Comparison of ENCODE assay signal across 9 mouse cellular contexts in the genomic region with DNA sequence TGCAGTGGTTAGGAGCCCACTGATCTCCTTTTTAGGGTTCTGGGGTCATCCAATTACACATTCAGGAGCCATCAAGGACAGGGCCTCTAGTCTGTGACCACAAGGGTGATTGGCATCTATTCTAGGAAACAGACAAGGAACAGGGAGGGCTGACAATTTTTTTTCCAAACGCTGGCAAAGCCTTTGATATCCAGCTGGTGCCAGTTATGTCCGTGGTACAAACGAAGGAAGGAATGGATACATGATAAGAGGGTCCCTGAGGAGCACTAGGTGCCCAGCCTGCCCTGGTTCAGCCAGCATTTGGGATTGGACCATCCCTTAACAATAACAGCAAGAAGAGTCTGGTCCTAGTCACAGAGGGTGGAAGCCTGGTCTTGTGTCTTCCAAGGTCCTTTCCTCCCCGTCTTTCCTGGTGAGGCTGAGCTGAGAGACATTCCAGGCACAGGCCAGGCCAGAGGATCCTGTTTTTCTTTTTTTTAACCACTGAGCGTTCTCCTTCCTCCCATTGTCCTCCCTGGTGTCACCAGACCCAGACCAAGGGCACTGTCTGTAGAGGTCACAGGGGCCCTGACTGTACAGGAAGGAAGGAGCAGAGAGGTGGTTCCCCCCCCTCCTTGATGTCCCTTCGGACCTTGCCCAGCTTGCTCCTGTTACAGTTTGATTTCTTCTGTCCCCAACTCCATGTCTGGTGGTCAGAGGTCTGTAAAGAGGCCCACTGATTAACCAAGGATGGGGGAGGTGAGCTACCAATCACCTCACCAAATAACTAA.
DNase-seq lines count a peak whose midpoint lies in the region; ATAC-seq and TF ChIP-seq lines count a peak whose summit lies in the region.
"Had no signal": no experiment of that assay in that cellular context is flagged by ENCODE, and none has a peak within 500 bp of the region (broad histone marks: within the 10 kb centered on the region; RNA-seq: fewer than 3 reads in every experiment).

No protein-coding gene starts in this region.

- WGBS in liver, embryonic 16.5 days (ENCODE audit: insufficient replicate concordance), result 23% methylated on average over 6 of the region's 6 CpGs
- 43% methylated on average over 6 of the region's 6 CpGs for WGBS in cerebellum, adult 2 months

- ATAC-seq in liver, embryonic 16.5 days (ENCODE audit: low read depth), result peak; percentile 69
- no peak for ATAC-seq in erythroid progenitor cell, adult 5-6 weeks (replicated peaks; ENCODE audit: low FRiP score, poor library complexity, severe bottlenecking)

- H3K4me3 ChIP-seq in liver, embryonic 16.5 days (ENCODE audit: low read depth, low read length), result no peak overlapping the region
- no peak overlapping the region for H3K4me3 ChIP-seq in cerebellum, adult 2 months (replicated peaks; ENCODE audit: insufficient read depth, low read depth, low read length)

- DNase-seq in adrenal gland, postnatal 14 days, result peak; percentile 64
- peak; percentile 97 for DNase-seq in heart, adult 11 months
- DNase-seq in kidney, adult 18-20 months, result peak; percentile 75
- DNase-seq in embryo, embryonic 11 days, result no peak
- no peak for DNase-seq in cerebellum, adult 2 months
- DNase-seq in cerebellum, adult 9-10 months, result no peak
- DNase-seq: layer of hippocampus, postnatal 36 days had no signal

- H3K9me3 ChIP-seq in liver, embryonic 16.5 days (replicated peaks; ENCODE audit: control insufficient read depth, low read length), result no peaks in the 10 kb centered on the region

- H3K9ac ChIP-seq in liver, embryonic 16.5 days (ENCODE audit: low read depth, low read length), result no peak overlapping the region

- no peaks in the 10 kb centered on the region; the same call in 1 of the 2 replicates for H3K4me1 ChIP-seq in liver, embryonic 16.5 days (ENCODE audit: control insufficient read depth, low read depth, low read length)
- H3K4me1 ChIP-seq in cerebellum, adult 2 months (ENCODE audit: control insufficient read depth, insufficient read depth, low read length), result peaks cover 21% of the 10 kb centered on the region; the same call in 1 of the 2 replicates

- no peak overlapping the region for H3K4me2 ChIP-seq in liver, embryonic 16.5 days (ENCODE audit: low read depth, low read length)

- H3K36me3 ChIP-seq in liver, embryonic 16.5 days (ENCODE audit: control insufficient read depth, insufficient read depth), result no peaks in the 10 kb centered on the region

- no peaks in the 10 kb centered on the region for H3K27me3 ChIP-seq in liver, embryonic 16.5 days (ENCODE audit: control insufficient read depth, insufficient read depth, low read depth, low read length)
- H3K27me3 ChIP-seq in cerebellum, adult 2 months (ENCODE audit: control insufficient read depth, insufficient read depth, low read length), result no peaks in the 10 kb centered on the region

- no peak for TF ChIP-seq CTCF in cerebellum, adult 2 months (IDR thresholded peaks at IDR 0.05; ENCODE audit: borderline replicate concordance, insufficient read depth, low read depth, low read length)

- H3K27ac ChIP-seq in liver, embryonic 16.5 days (ENCODE audit: low read length), result no peak overlapping the region
- no peak overlapping the region for H3K27ac ChIP-seq in cerebellum, adult 2 months (ENCODE audit: insufficient read depth, low read length)

- TF ChIP-seq POLR2A in cerebellum, adult 2 months (IDR thresholded peaks at IDR 0.05; ENCODE audit: borderline replicate concordance, insufficient read depth, low read length), result no peak

Comparison
In these comparisons a context has a peak if more than half of its experiments do, and no peak if none do; other contexts are left out.
1. DNase-seq: peak in adrenal gland, postnatal 14 days (single experiment), heart, adult 11 months (single experiment) and kidney, adult 18-20 months (single experiment); none in embryo, embryonic 11 days (single experiment), cerebellum, adult 2 months (0 of 2) and cerebellum, adult 9-10 months (single experiment).